Mouse (Mus musculus): ENCODE data around the gene Tmem222. TPM values are rescaled to one million over a fixed set of nuclear protein-coding genes. Genes with fewer than 3 reads are reported as not detected.

Tmem222 gene
- polyA plus RNA-seq, 1 experiment: 28.5 TPM

DNA sequence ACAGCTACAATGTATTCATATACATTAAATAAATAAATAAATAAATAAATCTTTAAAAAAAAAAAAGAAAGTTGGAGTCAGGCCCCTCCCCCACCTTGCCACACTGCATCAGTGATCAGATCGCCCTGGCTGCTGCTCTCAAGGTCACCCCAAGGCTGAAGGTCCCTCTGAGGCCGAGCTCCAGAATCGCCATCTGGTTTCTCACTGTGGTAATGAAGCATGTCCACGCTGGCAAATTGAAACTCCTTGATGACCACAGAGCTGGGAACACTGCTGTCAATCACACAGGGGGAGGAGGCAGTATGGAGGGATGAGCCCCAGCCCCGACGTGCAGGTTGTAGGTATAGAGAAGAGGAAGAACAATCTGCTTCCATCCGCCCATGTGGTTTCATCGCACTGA, 50.0 kb downstream of the Tmem222 start:
- Histone ChIP-seq H3K27me3 (ENCODE audit: control insufficient read depth, insufficient read depth, low read length, poor library complexity, severe bottlenecking) (no peaks in the 10 kb centered on the region), H3K4me3 (ENCODE audit: low read depth, low read length) (no peak overlapping the region), H3K9me3 (replicated peaks; ENCODE audit: control insufficient read depth, insufficient read depth, low read length, poor library complexity, severe bottlenecking) (no peaks in the 10 kb centered on the region), H3K4me1 (ENCODE audit: control insufficient read depth, insufficient read depth, low read length) (peaks cover 8% of the 10 kb centered on the region), H3K9ac (ENCODE audit: low read depth, poor library complexity, severe bottlenecking) (no peak overlapping the region), H3K27ac (ENCODE audit: insufficient read depth, low read length) (no peak overlapping the region), H3K36me3 (ENCODE audit: control insufficient read depth, insufficient read depth, low read length, poor library complexity, severe bottlenecking) (no peaks in the 10 kb centered on the region)
- TF ChIP-seq CTCF (IDR thresholded peaks at IDR 0.05; ENCODE audit: low read depth, low read length) (no peak), EP300 (IDR thresholded peaks at IDR 0.05; ENCODE audit: insufficient read depth, low read depth, low read length) (no peak), POLR2A (IDR thresholded peaks at IDR 0.05; ENCODE audit: insufficient read depth, low read length) (no peak)

DNA sequence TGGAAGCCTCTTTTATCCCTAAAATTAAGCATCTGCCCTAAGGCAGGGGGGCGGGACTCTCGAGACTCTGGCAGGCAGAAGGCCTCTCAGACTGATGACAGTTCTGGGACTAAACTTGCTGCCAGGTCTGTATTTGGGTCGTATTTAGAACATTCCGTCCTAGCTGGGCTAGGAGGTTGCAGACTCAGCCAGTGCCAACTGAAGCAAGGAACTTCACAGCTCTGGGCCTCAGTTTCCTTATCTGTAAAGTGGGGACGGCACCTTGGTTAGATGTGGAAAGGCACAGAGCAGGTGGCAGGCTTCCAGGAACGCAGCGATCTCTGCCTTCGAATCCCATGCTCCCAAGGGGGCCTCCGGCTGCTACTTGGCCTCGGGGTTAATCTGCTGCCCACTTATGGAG, 51.5 kb downstream of the Tmem222 start:
- Histone ChIP-seq H3K4me1 (ENCODE audit: control insufficient read depth, insufficient read depth, low read length) (peaks cover 8% of the 10 kb centered on the region), H3K4me3 (ENCODE audit: low read depth, low read length) (no peak overlapping the region), H3K27ac (ENCODE audit: insufficient read depth, low read length) (no peak overlapping the region), H3K9ac (ENCODE audit: low read depth, poor library complexity, severe bottlenecking) (no peak overlapping the region), H3K27me3 (ENCODE audit: control insufficient read depth, insufficient read depth, low read length, poor library complexity, severe bottlenecking) (no peaks in the 10 kb centered on the region), H3K9me3 (replicated peaks; ENCODE audit: control insufficient read depth, insufficient read depth, low read length, poor library complexity, severe bottlenecking) (no peaks in the 10 kb centered on the region), H3K36me3 (ENCODE audit: control insufficient read depth, insufficient read depth, low read length, poor library complexity, severe bottlenecking) (no peaks in the 10 kb centered on the region)
- no peak for TF ChIP-seq EP300 (IDR thresholded peaks at IDR 0.05; ENCODE audit: insufficient read depth, low read depth, low read length)
- no peak for TF ChIP-seq POLR2A (IDR thresholded peaks at IDR 0.05; ENCODE audit: insufficient read depth, low read length)
- TF ChIP-seq CTCF (IDR thresholded peaks at IDR 0.05; ENCODE audit: low read depth, low read length): no peak

GRCm38 (mm10) chr4:133223875-133224274, 53.7 kb downstream of the Tmem222 start:
- Histone ChIP-seq H3K27me3 (ENCODE audit: control insufficient read depth, insufficient read depth, low read length, poor library complexity, severe bottlenecking) (no peaks in the 10 kb centered on the region), H3K36me3 (ENCODE audit: control insufficient read depth, insufficient read depth, low read length, poor library complexity, severe bottlenecking) (no peaks in the 10 kb centered on the region), H3K4me1 (ENCODE audit: control insufficient read depth, insufficient read depth, low read length) (peaks cover 8% of the 10 kb centered on the region), H3K4me3 (ENCODE audit: low read depth, low read length) (no peak overlapping the region), H3K9me3 (replicated peaks; ENCODE audit: control insufficient read depth, insufficient read depth, low read length, poor library complexity, severe bottlenecking) (no peaks in the 10 kb centered on the region), H3K9ac (ENCODE audit: low read depth, poor library complexity, severe bottlenecking) (no peak overlapping the region), H3K27ac (ENCODE audit: insufficient read depth, low read length) (no peak overlapping the region)
- no peak for TF ChIP-seq CTCF (IDR thresholded peaks at IDR 0.05; ENCODE audit: low read depth, low read length)
- peak; percentile 78; the same call in 1 of the 2 replicates for TF ChIP-seq EP300 (IDR thresholded peaks at IDR 0.05; ENCODE audit: insufficient read depth, low read depth, low read length)

GRCm38 (mm10) chr4:133221701-133222100, 55.9 kb downstream of the Tmem222 start:
- Histone ChIP-seq H3K9ac (ENCODE audit: low read depth, poor library complexity, severe bottlenecking) (no peak overlapping the region), H3K27me3 (ENCODE audit: control insufficient read depth, insufficient read depth, low read length, poor library complexity, severe bottlenecking) (no peaks in the 10 kb centered on the region), H3K9me3 (replicated peaks; ENCODE audit: control insufficient read depth, insufficient read depth, low read length, poor library complexity, severe bottlenecking) (no peaks in the 10 kb centered on the region), H3K27ac (ENCODE audit: insufficient read depth, low read length) (no peak overlapping the region), H3K4me1 (ENCODE audit: control insufficient read depth, insufficient read depth, low read length) (peaks cover 5% of the 10 kb centered on the region), H3K4me3 (ENCODE audit: low read depth, low read length) (no peak overlapping the region), H3K36me3 (ENCODE audit: control insufficient read depth, insufficient read depth, low read length, poor library complexity, severe bottlenecking) (no peaks in the 10 kb centered on the region)
- no peak for TF ChIP-seq POLR2A (IDR thresholded peaks at IDR 0.05; ENCODE audit: insufficient read depth, low read length)
- TF ChIP-seq CTCF (IDR thresholded peaks at IDR 0.05; ENCODE audit: low read depth, low read length): no peak
- no peak for TF ChIP-seq EP300 (IDR thresholded peaks at IDR 0.05; ENCODE audit: insufficient read depth, low read depth, low read length)

- H3K27me3 ChIP-seq (ENCODE audit: control insufficient read depth, insufficient read depth, low read length, poor library complexity, severe bottlenecking): no peaks in the 10 kb centered on the region
- peak overlapping the region; percentile 70 for H3K4me3 ChIP-seq (ENCODE audit: low read depth, low read length)
Measured at GRCm38 (mm10) chr4:133220656-133221055, 56.9 kb downstream of the Tmem222 start.

GRCm38 (mm10) chr4:133218745-133219144, 58.8 kb downstream of the Tmem222 start:
- Histone ChIP-seq H3K27ac (ENCODE audit: insufficient read depth, low read length) (no peak overlapping the region), H3K4me3 (ENCODE audit: low read depth, low read length) (no peak overlapping the region), H3K4me1 (ENCODE audit: control insufficient read depth, insufficient read depth, low read length) (peaks cover 3% of the 10 kb centered on the region), H3K9ac (ENCODE audit: low read depth, poor library complexity, severe bottlenecking) (no peak overlapping the region), H3K9me3 (replicated peaks; ENCODE audit: control insufficient read depth, insufficient read depth, low read length, poor library complexity, severe bottlenecking) (no peaks in the 10 kb centered on the region), H3K27me3 (ENCODE audit: control insufficient read depth, insufficient read depth, low read length, poor library complexity, severe bottlenecking) (no peaks in the 10 kb centered on the region), H3K36me3 (ENCODE audit: control insufficient read depth, insufficient read depth, low read length, poor library complexity, severe bottlenecking) (no peaks in the 10 kb centered on the region)
- no peak for TF ChIP-seq POLR2A (IDR thresholded peaks at IDR 0.05; ENCODE audit: insufficient read depth, low read length)
- TF ChIP-seq EP300 (IDR thresholded peaks at IDR 0.05; ENCODE audit: insufficient read depth, low read depth, low read length): no peak
- TF ChIP-seq CTCF (IDR thresholded peaks at IDR 0.05; ENCODE audit: low read depth, low read length): no peak

More at GRCm38 (mm10) chr4:133220656-133221055, 56.9 kb downstream of the Tmem222 start:
- Histone ChIP-seq H3K27ac (ENCODE audit: insufficient read depth, low read length) (no peak overlapping the region), H3K36me3 (ENCODE audit: control insufficient read depth, insufficient read depth, low read length, poor library complexity, severe bottlenecking) (no peaks in the 10 kb centered on the region), H3K4me1 (ENCODE audit: control insufficient read depth, insufficient read depth, low read length) (peaks cover 4% of the 10 kb centered on the region), H3K9ac (ENCODE audit: low read depth, poor library complexity, severe bottlenecking) (peak overlapping the region; percentile 34), H3K9me3 (replicated peaks; ENCODE audit: control insufficient read depth, insufficient read depth, low read length, poor library complexity, severe bottlenecking) (no peaks in the 10 kb centered on the region)
- TF ChIP-seq EP300 (IDR thresholded peaks at IDR 0.05; ENCODE audit: insufficient read depth, low read depth, low read length) (no peak), POLR2A (IDR thresholded peaks at IDR 0.05; ENCODE audit: insufficient read depth, low read length) (no peak), CTCF (IDR thresholded peaks at IDR 0.05; ENCODE audit: low read depth, low read length) (no peak)

Data from ES-Bruce4 (cell line).